Mouse (Mus musculus) midbrain, embryonic 10.5 days (tissue): ENCODE data around the gene Olfr689. TPM values are rescaled to one million over a fixed set of nuclear protein-coding genes. Genes with fewer than 3 reads are reported as not detected.
"Not testable (repeated sequence)": the region's sequence is repeated elsewhere in the genome, so short reads cannot be mapped to it uniquely, and the experiment has no call there.

ENCODE experiments used
- DNase-seq: peaks from one replicate; pipeline ENCODE4 v3.0.0-alpha.2; 2017; ENCODE audit warnings: low spot score
- H3K27ac ChIP-seq: fragments of 300-500 bp; sonication (generic); replicated peaks from 2 replicates; pipeline ENCODE4 v1.5.1; 2016; ENCODE audit warnings: mild to moderate bottlenecking
- H3K27me3 ChIP-seq: fragments of 300-500 bp; sonication (generic); 2 replicates; pipeline ENCODE4 v1.6.1; 2016; ENCODE audit warnings: low read depth, mild to moderate bottlenecking; ENCODE audit not compliant: poor library complexity, severe bottlenecking
- H3K36me3 ChIP-seq: fragments of 300-500 bp; sonication (generic); 2 replicates; pipeline ENCODE4 v1.6.1; 2016; ENCODE audit warnings: mild to moderate bottlenecking, moderate library complexity
- H3K4me1 ChIP-seq: fragments of 300-500 bp; sonication (generic); 2 replicates; pipeline ENCODE4 v1.6.1; 2016
- H3K4me3 ChIP-seq: fragments of 300-500 bp; sonication (generic); 2 replicates; pipeline ENCODE4 v1.5.1; 2016; ENCODE audit warnings: mild to moderate bottlenecking, moderate library complexity
- H3K9me3 ChIP-seq: fragments of 300-500 bp; sonication (generic); replicated peaks from 2 replicates; pipeline ENCODE4 v1.6.1; 2016; ENCODE audit warnings: mild to moderate bottlenecking
- WGBS: fragments of 180-500 bp; shearing (Covaris S2); methylation state at CpG from one replicate; pipeline ENCODE4 v1.1.7; 2016; 5-methylcytosine and 5-hydroxymethylcytosine counted together
- polyA plus RNA-seq: library from polyadenylated mRNA; unstranded; fragments of >200 nt; fragmentation: Nextera tagmentation; extraction: Ambion mirVana; gene quantifications from 2 replicates; pipeline ENCODE4 v1.2.1, GENCODE M21; 2016

Olfr689 gene
- 0.02 TPM in 1 of 2 replicates, not detected in the other for polyA plus RNA-seq

DNA sequence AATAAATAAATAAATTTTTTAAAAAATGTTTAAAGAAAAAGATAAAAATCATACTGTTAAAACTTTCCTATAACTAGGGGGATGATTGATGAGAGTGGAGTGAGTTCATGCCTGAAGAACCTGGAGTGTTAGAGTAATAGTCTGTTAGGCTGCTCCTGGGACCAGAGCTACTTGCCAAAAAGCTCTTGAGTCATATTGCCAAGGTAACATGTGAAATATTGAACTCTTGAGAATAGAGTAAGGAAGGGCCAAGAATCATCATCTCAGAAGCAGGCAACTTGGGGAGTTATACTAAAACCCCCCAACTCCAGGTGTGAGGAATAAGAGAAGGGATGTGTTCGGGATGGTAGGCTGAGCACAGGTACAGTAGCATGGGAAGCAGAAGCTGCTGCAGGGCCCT is at the start of gene Olfr689:
TSS of gene Olfr689 (plus strand) at position 301 of the 400 bp plus-strand sequence.
- 83% methylated on average over 1 of the region's 1 CpGs for WGBS
- DNase-seq: no peak
- Histone ChIP-seq H3K9me3 (no peaks in the 10 kb centered on the region; the same call in 1 of the 2 replicates), H3K4me3 (no peak within 1 kb of the TSS), H3K36me3 (no peaks in the 10 kb centered on the region), H3K27ac (no peak within 1 kb of the TSS), H3K4me1 (no peaks in the 10 kb centered on the region), H3K27me3 (no peaks in the 10 kb centered on the region)

DNA sequence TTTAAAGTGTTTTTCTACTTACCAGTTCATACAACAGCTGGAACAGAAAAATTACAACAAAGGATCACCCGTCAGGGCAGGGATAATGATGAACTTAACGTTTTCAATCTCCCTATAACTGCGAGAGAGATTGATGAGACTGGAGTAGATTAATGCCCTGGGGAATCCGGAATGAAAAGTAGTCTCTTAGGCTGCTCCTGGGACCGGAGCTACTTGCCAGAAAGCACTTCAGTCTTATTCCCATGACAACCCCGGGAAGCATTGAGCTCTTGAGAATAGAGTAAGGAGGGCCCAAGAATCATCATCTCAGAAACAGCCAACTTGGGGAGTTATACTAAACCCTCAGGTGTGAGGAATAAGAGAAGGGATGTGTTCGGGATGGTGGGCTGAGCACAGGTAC is 38.5 kb upstream of the Olfr689 start:
- no peak overlapping the region for H3K4me3 ChIP-seq
- H3K36me3 ChIP-seq: no peaks in the 10 kb centered on the region
- WGBS: 66% methylated on average over 7 of the region's 7 CpGs
- no peak for DNase-seq
- no peaks in the 10 kb centered on the region for H3K27me3 ChIP-seq
- no peaks in the 10 kb centered on the region for H3K9me3 ChIP-seq
- H3K27ac ChIP-seq: no peak overlapping the region
- no peaks in the 10 kb centered on the region for H3K4me1 ChIP-seq

DNA sequence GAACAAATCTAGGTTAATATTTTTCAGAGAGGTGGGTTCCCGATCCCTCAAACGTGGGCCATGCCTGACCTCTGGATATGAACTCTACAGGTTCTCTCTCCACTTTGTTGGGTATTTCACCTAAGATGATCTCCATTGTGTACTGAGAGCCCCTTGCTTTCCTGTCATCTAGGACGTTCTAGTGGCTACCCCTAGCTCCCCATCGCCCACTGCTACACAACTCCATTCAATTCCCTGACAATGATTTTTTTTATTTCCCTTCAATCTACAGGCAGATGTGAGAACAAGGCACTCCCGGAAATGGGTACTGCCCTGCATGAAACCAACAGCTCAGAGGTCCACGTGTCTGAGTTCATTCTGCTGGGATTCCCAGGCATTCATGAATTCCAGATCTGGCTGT is 23.2 kb upstream of the Olfr689 start, which contains the start of gene Olfr688:
TSS of gene Olfr688 (plus strand) at position 301 of the 400 bp plus-strand sequence.
- no peaks in the 10 kb centered on the region for H3K27me3 ChIP-seq
- H3K4me3 ChIP-seq: no peak within 1 kb of the TSS
- DNase-seq: no peak
- WGBS: 81% methylated on average over 6 of the region's 6 CpGs
- no peaks in the 10 kb centered on the region for H3K9me3 ChIP-seq
- no peak within 1 kb of the TSS for H3K27ac ChIP-seq
- no peaks in the 10 kb centered on the region for H3K36me3 ChIP-seq
- peaks cover 2% of the 10 kb centered on the region for H3K4me1 ChIP-seq

DNA sequence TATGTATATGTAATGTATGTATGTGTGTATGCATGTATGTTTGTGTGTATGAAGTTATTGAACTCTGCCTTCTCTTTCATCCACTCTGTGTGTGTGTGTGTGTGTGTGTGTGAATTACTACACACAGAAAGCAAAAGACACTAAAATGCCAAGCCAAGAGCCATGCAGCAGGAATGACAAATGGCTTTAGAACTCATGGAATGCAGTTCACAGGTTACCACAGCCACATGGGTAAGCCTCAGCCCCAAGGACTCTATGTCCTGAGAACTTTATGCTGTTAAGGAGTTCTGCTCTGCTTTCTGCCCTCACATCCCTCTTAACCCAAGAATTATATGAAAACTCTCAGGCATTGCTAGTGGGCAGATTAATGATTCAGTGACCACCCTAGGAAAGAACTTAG is 20.9 kb upstream of the Olfr689 start:
- no peaks in the 10 kb centered on the region for H3K36me3 ChIP-seq
- no peaks in the 10 kb centered on the region for H3K9me3 ChIP-seq
- no peak for DNase-seq
- H3K4me3 ChIP-seq: no peak overlapping the region
- no peaks in the 10 kb centered on the region for H3K4me1 ChIP-seq
- H3K27me3 ChIP-seq: no peaks in the 10 kb centered on the region
- H3K27ac ChIP-seq: no peak overlapping the region

GRCm38 (mm10) chr7:105325302-105325701 is 14.3 kb downstream of the Olfr689 start:
- WGBS: 80% methylated on average over 2 of the region's 2 CpGs
- Histone ChIP-seq H3K4me3 (no peak overlapping the region), H3K27me3 (no peaks in the 10 kb centered on the region), H3K4me1 (no peaks in the 10 kb centered on the region), H3K9me3 (no peaks in the 10 kb centered on the region), H3K27ac (no peak overlapping the region), H3K36me3 (no peaks in the 10 kb centered on the region)
- no peak for DNase-seq

GRCm38 (mm10) chr7:105334004-105334403 is 23.0 kb downstream of the Olfr689 start, which contains the start of gene Olfr690:
Olfr690 (minus strand) TSS chr7:105334104.
- Histone ChIP-seq H3K9me3 (no peaks in the 10 kb centered on the region), H3K27ac (no peak within 1 kb of the TSS), H3K27me3 (no peaks in the 10 kb centered on the region), H3K4me1 (no peaks in the 10 kb centered on the region), H3K36me3 (no peaks in the 10 kb centered on the region), H3K4me3 (no peak within 1 kb of the TSS)
- WGBS: 80% methylated on average over 1 of the region's 1 CpGs
- no peak for DNase-seq

DNA sequence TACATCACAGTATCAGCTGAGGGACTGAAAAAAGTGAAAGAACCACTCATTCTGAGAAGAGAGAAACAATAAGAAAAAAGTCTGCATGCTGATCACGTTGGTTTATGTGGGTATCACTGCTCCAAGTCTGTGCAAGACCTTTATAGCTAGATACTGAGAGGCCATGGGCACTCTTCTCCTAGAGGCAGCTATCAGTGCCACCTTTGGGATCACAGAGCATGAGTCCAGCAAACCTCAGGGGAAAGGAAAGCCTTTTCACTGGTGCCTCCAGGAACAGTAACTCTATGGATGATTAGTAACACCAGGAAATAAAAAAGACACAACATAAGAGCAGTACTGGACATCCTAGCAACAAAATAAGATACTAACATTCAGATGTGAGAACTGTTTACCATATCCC is 31.2 kb downstream of the Olfr689 start, which contains the start of gene Olfr691:
TSS of gene Olfr691 (minus strand) at position 101 of the 400 bp plus-strand sequence.
- WGBS: 61% methylated on average over 1 of the region's 1 CpGs
- no peaks in the 10 kb centered on the region for H3K4me1 ChIP-seq
- no peak for DNase-seq
- no peaks in the 10 kb centered on the region for H3K9me3 ChIP-seq
- no peak within 1 kb of the TSS for H3K27ac ChIP-seq
- H3K36me3 ChIP-seq: no peaks in the 10 kb centered on the region
- no peak within 1 kb of the TSS for H3K4me3 ChIP-seq
- H3K27me3 ChIP-seq: no peaks in the 10 kb centered on the region

- no peak overlapping the region for H3K27ac ChIP-seq
- no peak overlapping the region for H3K4me3 ChIP-seq
- WGBS: 91% methylated on average over 2 of the region's 2 CpGs
- H3K4me1 ChIP-seq: no peaks in the 10 kb centered on the region
- H3K9me3 ChIP-seq: no peaks in the 10 kb centered on the region
- no peaks in the 10 kb centered on the region for H3K27me3 ChIP-seq
- no peak for DNase-seq
- H3K36me3 ChIP-seq: no peaks in the 10 kb centered on the region
These were observed 31.8 kb downstream of the Olfr689 start for GRCm38 (mm10) chr7:105342752-105343151.

DNA sequence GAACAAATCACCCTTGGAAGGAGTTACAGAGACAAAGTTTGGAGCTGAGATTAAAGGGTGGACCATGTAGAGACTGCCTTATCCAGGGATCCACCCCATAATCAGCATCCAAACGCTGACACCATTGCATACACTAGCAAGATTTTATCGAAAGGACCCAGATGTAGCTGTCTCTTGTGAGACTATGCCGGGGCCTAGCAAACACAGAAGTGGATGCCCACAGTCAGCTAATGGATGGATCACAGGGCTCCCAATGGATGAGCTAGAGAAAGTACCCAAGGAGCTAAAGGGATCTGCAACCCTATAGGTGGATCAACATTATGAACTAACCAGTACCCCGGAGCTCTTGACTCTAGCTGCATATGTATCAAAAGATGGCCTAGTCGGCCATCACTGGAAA is 45.1 kb downstream of the Olfr689 start:
- H3K27ac ChIP-seq, DNase-seq, H3K4me3 ChIP-seq, H3K27me3 ChIP-seq, H3K4me1 ChIP-seq, H3K36me3 ChIP-seq, H3K9me3 ChIP-seq: not testable (repeated sequence)
- no CpG with 5 or more reads among the region's 5 CpGs for WGBS

- not testable (repeated sequence) for H3K9me3 ChIP-seq, H3K4me3 ChIP-seq, H3K27ac ChIP-seq, H3K27me3 ChIP-seq, H3K36me3 ChIP-seq, DNase-seq, H3K4me1 ChIP-seq
- 98% methylated on average over 1 of the region's 2 CpGs for WGBS
These were observed 45.5 kb downstream of the Olfr689 start for GRCm38 (mm10) chr7:105356487-105356886.

- DNase-seq: no peak
- no peak overlapping the region for H3K27ac ChIP-seq
- H3K36me3 ChIP-seq: no peaks in the 10 kb centered on the region
- no peaks in the 10 kb centered on the region for H3K4me1 ChIP-seq
- H3K27me3 ChIP-seq: no peaks in the 10 kb centered on the region
- 84% methylated on average over 2 of the region's 2 CpGs for WGBS
- H3K4me3 ChIP-seq: no peak overlapping the region
- no peaks in the 10 kb centered on the region for H3K9me3 ChIP-seq
These were observed 50.7 kb downstream of the Olfr689 start for GRCm38 (mm10) chr7:105361713-105362112.

DNA sequence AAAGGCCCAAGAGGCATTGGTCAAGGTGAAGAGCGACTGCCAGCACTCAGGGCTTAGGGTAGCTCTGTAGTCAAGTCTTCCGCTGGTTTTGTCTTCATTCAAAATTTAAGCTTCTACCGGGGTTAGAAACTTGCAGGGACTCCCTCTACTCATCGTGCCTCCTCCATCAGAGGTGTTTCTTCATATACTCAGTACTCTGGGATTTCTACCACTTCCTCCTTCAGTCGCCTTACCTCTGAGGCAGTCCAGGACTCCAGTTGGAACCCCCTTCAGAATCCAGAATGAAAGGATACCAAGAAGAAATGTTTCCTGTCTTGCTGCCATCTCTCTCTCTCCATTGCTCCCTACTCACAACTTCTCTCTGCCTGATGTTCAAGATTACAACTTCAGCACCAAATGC is 56.3 kb downstream of the Olfr689 start:
- Histone ChIP-seq H3K9me3 (no peaks in the 10 kb centered on the region), H3K4me3 (no peak overlapping the region), H3K36me3 (peaks cover 7% of the 10 kb centered on the region), H3K4me1 (no peaks in the 10 kb centered on the region), H3K27me3 (no peaks in the 10 kb centered on the region), H3K27ac (no peak overlapping the region)
- 89% methylated on average over 5 of the region's 5 CpGs for WGBS
- DNase-seq: no peak

- H3K27ac ChIP-seq: no peak within 1 kb of the TSS
- 90% methylated on average over 1 of the region's 1 CpGs for WGBS
- H3K27me3 ChIP-seq: no peaks in the 10 kb centered on the region
- no peak within 1 kb of the TSS for H3K4me3 ChIP-seq
- no peak for DNase-seq
- H3K9me3 ChIP-seq: no peaks in the 10 kb centered on the region
- H3K36me3 ChIP-seq: peaks cover 11% of the 10 kb centered on the region
- H3K4me1 ChIP-seq: no peaks in the 10 kb centered on the region
These were observed 57.0 kb downstream of the Olfr689 start, which contains the start of gene Olfr692 for GRCm38 (mm10) chr7:105367930-105368329. Olfr692 (plus strand) TSS chr7:105368230.

DNA sequence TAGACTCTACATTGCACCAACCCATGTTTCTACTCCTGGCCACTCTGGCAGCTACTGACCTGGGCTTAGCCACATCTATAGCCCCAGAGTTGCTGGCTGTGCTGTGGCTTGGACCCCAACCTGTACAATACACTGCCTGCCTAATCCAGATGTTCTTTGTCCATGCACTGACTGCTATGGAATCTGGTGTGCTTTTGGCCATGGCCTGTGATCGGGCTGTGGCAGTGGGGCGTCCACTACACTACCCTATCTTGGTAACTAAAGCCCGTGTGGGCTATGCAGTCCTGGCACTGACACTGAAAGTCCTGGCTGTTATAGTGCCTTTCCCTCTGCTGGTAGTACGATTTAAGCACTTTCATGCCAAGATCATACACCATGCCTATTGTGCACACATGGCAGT is 57.6 kb downstream of the Olfr689 start:
- H3K4me1 ChIP-seq: no peaks in the 10 kb centered on the region
- H3K9me3 ChIP-seq: no peaks in the 10 kb centered on the region
- H3K36me3 ChIP-seq: peaks cover 17% of the 10 kb centered on the region
- H3K4me3 ChIP-seq: no peak overlapping the region
- no peaks in the 10 kb centered on the region for H3K27me3 ChIP-seq
- WGBS: 92% methylated on average over 4 of the region's 4 CpGs
- DNase-seq: no peak
- H3K27ac ChIP-seq: no peak overlapping the region
